ENCODE assay signal across 21 mouse cellular contexts in the genomic region with DNA sequence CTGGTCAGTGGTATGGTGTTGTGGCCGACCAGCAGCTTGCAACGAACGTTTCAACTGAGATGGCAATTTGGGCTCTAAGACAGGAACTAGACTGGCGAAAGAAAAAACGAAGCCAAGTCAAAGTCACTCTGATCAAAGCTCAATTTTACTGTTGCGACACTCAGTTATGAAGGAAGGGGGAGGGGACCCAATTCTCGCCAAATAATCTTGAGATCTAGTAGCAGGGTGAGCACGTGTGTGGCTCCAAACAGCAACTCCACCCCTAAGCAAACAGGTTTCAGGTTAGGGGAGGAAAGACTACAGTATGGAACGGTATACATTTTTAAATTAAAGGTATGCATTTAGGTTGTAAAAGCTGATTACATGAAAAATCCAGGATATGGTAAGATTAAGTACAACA. TPM values are rescaled to one million over a fixed set of nuclear protein-coding genes. Genes with fewer than 3 reads are reported as not detected.
A peak's percentile ranks its signal among the peaks of the same experiment; 100 is the strongest.
DNase-seq lines count a peak whose midpoint lies in the region; ATAC-seq and TF ChIP-seq lines count a peak whose summit lies in the region.
"Had no signal": no experiment of that assay in that cellular context is flagged by ENCODE, and none has a peak within 500 bp of the region (broad histone marks: within the 10 kb centered on the region; RNA-seq: fewer than 3 reads in every experiment).

No protein-coding gene starts in this region.

- TF ChIP-seq CTCF in liver, embryonic 14.5 days (IDR thresholded peaks at IDR 0.05; ENCODE audit: low read depth): no peak
- TF ChIP-seq CTCF in lung, postnatal 0 days (IDR thresholded peaks at IDR 0.05): no peak

- peak; percentile 15 for DNase-seq in urinary bladder, postnatal 14 days (ENCODE audit: low spot score)
- DNase-seq in urinary bladder, adult 2 months (ENCODE audit: low spot score): no peak
- no peak for DNase-seq in liver, embryonic 14.5 days (ENCODE audit: low read depth in 3 of 3, low spot score in 3 of 3)
- DNase-seq in lung, postnatal 0 days (ENCODE audit: low spot score): peak; percentile 13
- no peak for DNase-seq in gastrocnemius, postnatal 10 days
- no peak for DNase-seq in kidney, postnatal 25 days
- DNase-seq: cerebellum, postnatal 14 days; kidney, postnatal 10 days; layer of hippocampus, adult 9-11 months; right cerebral cortex, adult 18-20 months; thymus, adult 18-20 months had no signal

- 28% methylated on average over 9 of the region's 9 CpGs for WGBS in liver, embryonic 14.5 days (ENCODE audit: insufficient replicate concordance)
- WGBS in lung, postnatal 0 days: 31% methylated on average over 9 of the region's 9 CpGs

- H3K4me3 ChIP-seq in liver, embryonic 14.5 days (ENCODE audit: insufficient read depth in 1 of 2, low read depth in 2 of 2, low read length in 2 of 2): no peak overlapping the region
- H3K4me3 ChIP-seq in lung, postnatal 0 days (ENCODE audit: low read depth, low read length): no peak overlapping the region
- H3K4me3 ChIP-seq: erythroblast, embryonic 14.5 days; hindbrain, embryonic 10.5 days had no signal

- H3K36me3 ChIP-seq in liver, embryonic 14.5 days (replicated peaks; ENCODE audit: control insufficient read depth, insufficient read depth, low read depth): peaks cover 57% of the 10 kb centered on the region
- no peaks in the 10 kb centered on the region for H3K36me3 ChIP-seq in lung, postnatal 0 days (ENCODE audit: insufficient read depth, low read length)
- H3K36me3 ChIP-seq: hindbrain, embryonic 10.5 days had no signal

- ATAC-seq in liver, embryonic 14.5 days (ENCODE audit: insufficient read depth): 0 out of 2 replicates have a peak, but pooled peaks have one; percentile 30
- peak; percentile 47; the same call in 1 of the 2 replicates for ATAC-seq in lung, postnatal 0 days
- ATAC-seq in activated CD4-positive, CD25-positive, alpha-beta regulatory T cell, adult 4 months: no peak
- ATAC-seq: forebrain, embryonic 16.5 days had no signal

- H3K9ac ChIP-seq in liver, embryonic 14.5 days (replicated peaks): no peak overlapping the region
- H3K9ac ChIP-seq in lung, postnatal 0 days (replicated peaks; ENCODE audit: low read depth): no peak overlapping the region

- H3K4me1 ChIP-seq in liver, embryonic 14.5 days (replicated peaks; ENCODE audit: control insufficient read depth in 2 of 2, insufficient read depth in 2 of 2, low read length in 1 of 2): peaks cover 25% of the 10 kb centered on the region in 2 experiments
- H3K4me1 ChIP-seq in lung, postnatal 0 days (ENCODE audit: insufficient read depth, low read depth, low read length): no peaks in the 10 kb centered on the region
- H3K4me1 ChIP-seq: hindbrain, embryonic 10.5 days had no signal

- no peaks in the 10 kb centered on the region for H3K27me3 ChIP-seq in liver, embryonic 14.5 days (ENCODE audit: control insufficient read depth, insufficient read depth, low read length)
- H3K27me3 ChIP-seq in lung, postnatal 0 days (replicated peaks; ENCODE audit: insufficient read depth, low read length): no peaks in the 10 kb centered on the region

- peak overlapping the region; percentile 41 for H3K4me2 ChIP-seq in liver, embryonic 14.5 days (ENCODE audit: low read depth)
- H3K4me2 ChIP-seq in lung, postnatal 0 days (replicated peaks; ENCODE audit: low read depth, low read length): no peak overlapping the region

- TF ChIP-seq EP300 in liver, embryonic 14.5 days (IDR thresholded peaks at IDR 0.05; ENCODE audit: low read depth): 0 out of 2 replicates have a peak, but pooled peaks have one; percentile 7
- no peak for TF ChIP-seq EP300 in lung, postnatal 0 days (IDR thresholded peaks at IDR 0.05)

- no peak overlapping the region for H3K27ac ChIP-seq in liver, embryonic 14.5 days
- no peak overlapping the region for H3K27ac ChIP-seq in lung, postnatal 0 days (ENCODE audit: low read length)
- H3K27ac ChIP-seq: hindbrain, embryonic 10.5 days had no signal

- no peaks in the 10 kb centered on the region for H3K9me3 ChIP-seq in liver, embryonic 14.5 days (ENCODE audit: control insufficient read depth, low read length)
- no peaks in the 10 kb centered on the region for H3K9me3 ChIP-seq in lung, postnatal 0 days (ENCODE audit: low read length)
- H3K9me3 ChIP-seq: hindbrain, embryonic 10.5 days had no signal

RNA-seq across cellular contexts. Expression of a gene that starts 10.6 kb away (rescaled TPM):
- polyA plus RNA-seq in urinary bladder, adult 2 months (2012; rRNA removed): not detected in 2 replicates
- polyA plus RNA-seq in liver, embryonic 14.5 days (2012; rRNA removed): 132 and 143 TPM in 2 replicates
- polyA plus RNA-seq in liver, embryonic 14.5 days (2014; fragmentation: Nextera tagmentation; extraction: Ambion mirVana): 209 and 210 TPM in 2 replicates
- 0.94 and 1.2 TPM in 2 replicates for polyA plus RNA-seq in lung, postnatal 0 days (2015; fragmentation: Nextera tagmentation; extraction: Ambion mirVana)
- total RNA-seq in gastrocnemius, postnatal 10 days (2021): under 1 TPM in 1 of 2 experiments, not detected in 1; 0.81 TPM
- 1 to 10 TPM in 1 of 2 experiments, under 1 TPM in 1; 0.28 to 2.0 TPM for polyA plus RNA-seq in activated CD4-positive, CD25-positive, alpha-beta regulatory T cell, adult 4 months (2017; shearing (Covaris generic))
- total RNA-seq: gastrocnemius, adult 8-10 months; left cerebral cortex, postnatal 14 days; midbrain, postnatal 0 days had no signal
- polyA plus RNA-seq: midbrain, postnatal 0 days; small intestine, adult 2 months had no signal

RNA-seq across cellular contexts. Expression of a gene that starts 14.7 kb away (rescaled TPM):
- polyA plus RNA-seq in urinary bladder, adult 2 months (2012; rRNA removed): 0.18 TPM in 2 replicates
- polyA plus RNA-seq in liver, embryonic 14.5 days (2012; rRNA removed): 0.11 and 0.22 TPM in 2 replicates
- polyA plus RNA-seq in liver, embryonic 14.5 days (2014; fragmentation: Nextera tagmentation; extraction: Ambion mirVana): 0.29 and 0.43 TPM in 2 replicates
- polyA plus RNA-seq in lung, postnatal 0 days (2015; fragmentation: Nextera tagmentation; extraction: Ambion mirVana): 0.24 TPM in 1 of 2 replicates, not detected in the other
- not detected for total RNA-seq in gastrocnemius, postnatal 10 days (2021)
- not detected for polyA plus RNA-seq in activated CD4-positive, CD25-positive, alpha-beta regulatory T cell, adult 4 months (2017; shearing (Covaris generic))
- total RNA-seq: gastrocnemius, adult 8-10 months; heart, adult 8-10 months; left cerebral cortex, postnatal 14 days; midbrain, postnatal 0 days had no signal
- polyA plus RNA-seq: erythroblast, embryonic 14.5 days; forebrain, embryonic 16.5 days; heart, embryonic 16.5 days; hindbrain, embryonic 10.5 days; midbrain, postnatal 0 days; small intestine, adult 2 months had no signal

RNA-seq across cellular contexts. Expression of a gene that starts 58.9 kb away (rescaled TPM):
- polyA plus RNA-seq in urinary bladder, adult 2 months (2012; rRNA removed): 19.6 and 28.5 TPM in 2 replicates
- 0.28 and 0.55 TPM in 2 replicates for polyA plus RNA-seq in liver, embryonic 14.5 days (2012; rRNA removed)
- 0.08 and 0.48 TPM in 2 replicates for polyA plus RNA-seq in liver, embryonic 14.5 days (2014; fragmentation: Nextera tagmentation; extraction: Ambion mirVana)
- polyA plus RNA-seq in lung, postnatal 0 days (2015; fragmentation: Nextera tagmentation; extraction: Ambion mirVana): 2.4 and 2.9 TPM in 2 replicates
- total RNA-seq in gastrocnemius, postnatal 10 days (2021): under 1 TPM; 0.40 to 0.54 TPM
- not detected for polyA plus RNA-seq in activated CD4-positive, CD25-positive, alpha-beta regulatory T cell, adult 4 months (2017; shearing (Covaris generic))

Comparison
In these comparisons a context has a peak if more than half of its experiments do, and no peak if none do; other contexts are left out.
1. DNase-seq: peak in urinary bladder, postnatal 14 days (single experiment) and lung, postnatal 0 days (single experiment); none in urinary bladder, adult 2 months (single experiment), liver, embryonic 14.5 days (0 of 3), gastrocnemius, postnatal 10 days (single experiment) and kidney, postnatal 25 days (0 of 2).
2. RNA of a gene that starts 10.6 kb away (polyA plus RNA-seq): 132 to 210 TPM in liver, embryonic 14.5 days; 0.28 to 2.0 TPM in activated CD4-positive, CD25-positive, alpha-beta regulatory T cell, adult 4 months, 0.94 to 1.2 TPM in lung, postnatal 0 days and not detected in urinary bladder, adult 2 months; every median in the first group is over 10 times any median in the second.